Mouse (Mus musculus): ENCODE measurements around the gene Dock4.

DNA sequence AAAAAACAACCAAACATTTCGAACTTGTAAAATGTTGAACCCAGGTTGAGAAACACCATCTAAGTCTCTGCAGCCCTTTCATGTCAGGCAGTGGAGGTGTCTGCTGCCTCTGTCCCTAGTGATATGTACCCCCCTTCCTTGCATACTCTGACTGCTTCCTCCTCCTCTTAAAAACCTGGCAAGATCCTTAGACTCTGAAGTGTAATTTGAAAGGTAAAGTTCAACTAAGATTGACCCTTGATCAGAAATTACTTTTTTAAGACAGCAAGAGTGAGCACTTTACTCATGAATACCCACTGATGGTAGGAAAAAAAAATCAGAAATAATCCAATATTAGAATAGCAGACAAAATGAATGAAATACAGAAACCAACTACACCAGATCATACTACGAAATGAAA is 46.4 kb upstream of the Dock4 start:
- TF ChIP-seq EP300 (IDR thresholded peaks at IDR 0.05; ENCODE audit: insufficient read depth, low read depth, low read length) (no peak), CTCF (IDR thresholded peaks at IDR 0.05) (no peak), POLR2A (IDR thresholded peaks at IDR 0.05; ENCODE audit: insufficient read depth, low read depth, low read length) (no peak)
